Mouse (Mus musculus) lung, embryonic 14.5 days (tissue): Measurements from ENCODE around the gene Hmcn2. TPM values are rescaled to one million over a fixed set of nuclear protein-coding genes. Genes with fewer than 3 reads are reported as not detected.

ENCODE experiments used
- ATAC-seq: fragments of 200-750 bp; cut with Nextera tagmentation; 2 replicates; pipeline ENCODE4 v1.8.0; 2017; ENCODE audit warnings: mild to moderate bottlenecking, moderate TSS enrichment, moderate library complexity; ENCODE audit not compliant: insufficient read depth
- DNase-seq: peaks from one replicate; pipeline ENCODE4 v3.0.0-alpha.2; 2015
- H3K27ac ChIP-seq: fragments of 300-500 bp; sonication (generic); 2 replicates; pipeline ENCODE4 v1.5.1; 2014; ENCODE audit warnings: low read depth, mild to moderate bottlenecking, moderate library complexity
- H3K27me3 ChIP-seq: fragments of 300-500 bp; sonication (generic); 2 replicates; pipeline ENCODE4 v1.6.1; 2014; ENCODE audit warnings: low read length, control low read depth; ENCODE audit not compliant: insufficient read depth
- H3K36me3 ChIP-seq: fragments of 300-500 bp; sonication (generic); 2 replicates; pipeline ENCODE4 v1.6.1; 2014; ENCODE audit warnings: control low read depth; ENCODE audit not compliant: insufficient read depth
- H3K4me1 ChIP-seq: fragments of 300-500 bp; sonication (generic); 2 replicates; pipeline ENCODE4 v1.6.1; 2014; ENCODE audit warnings: antibody characterized with exemption, control low read depth; ENCODE audit not compliant: insufficient read depth
- H3K4me2 ChIP-seq: fragments of 300-500 bp; sonication (generic); 2 replicates; pipeline ENCODE4 v1.6.1; 2014; ENCODE audit warnings: mild to moderate bottlenecking
- H3K4me3 ChIP-seq: fragments of 300-500 bp; sonication (generic); 2 replicates; pipeline ENCODE4 v1.5.1; 2014; ENCODE audit warnings: low read depth, low read length
- H3K9ac ChIP-seq: fragments of 300-500 bp; sonication (generic); 2 replicates; pipeline ENCODE4 v1.6.1; 2014
- H3K9me3 ChIP-seq: fragments of 300-500 bp; sonication (generic); 2 replicates; pipeline ENCODE4 v1.6.1; 2016; ENCODE audit warnings: low read depth, low read length, control low read depth
- CTCF ChIP-seq: IDR thresholded peaks from 2 replicates; pipeline ENCODE4 v1.5.1; 2016; ENCODE audit warnings: antibody characterized with exemption, low read depth
- WGBS: fragments of 180-500 bp; shearing (Covaris S2); extraction: QIAGEN DNeasy Blood & Tissue Kit; methylation state at CpG from one replicate; pipeline ENCODE4 v1.1.7; 2014; 5-methylcytosine and 5-hydroxymethylcytosine counted together
- polyA plus RNA-seq: library from polyadenylated mRNA; unstranded; fragments of >200 nt; fragmentation: Nextera tagmentation; extraction: Ambion mirVana; gene quantifications from 2 replicates; pipeline ENCODE4 v1.2.1, GENCODE M21; 2014

Hmcn2 gene
- polyA plus RNA-seq, 1 experiment from 2014 or later: 1.3 TPM

DNA sequence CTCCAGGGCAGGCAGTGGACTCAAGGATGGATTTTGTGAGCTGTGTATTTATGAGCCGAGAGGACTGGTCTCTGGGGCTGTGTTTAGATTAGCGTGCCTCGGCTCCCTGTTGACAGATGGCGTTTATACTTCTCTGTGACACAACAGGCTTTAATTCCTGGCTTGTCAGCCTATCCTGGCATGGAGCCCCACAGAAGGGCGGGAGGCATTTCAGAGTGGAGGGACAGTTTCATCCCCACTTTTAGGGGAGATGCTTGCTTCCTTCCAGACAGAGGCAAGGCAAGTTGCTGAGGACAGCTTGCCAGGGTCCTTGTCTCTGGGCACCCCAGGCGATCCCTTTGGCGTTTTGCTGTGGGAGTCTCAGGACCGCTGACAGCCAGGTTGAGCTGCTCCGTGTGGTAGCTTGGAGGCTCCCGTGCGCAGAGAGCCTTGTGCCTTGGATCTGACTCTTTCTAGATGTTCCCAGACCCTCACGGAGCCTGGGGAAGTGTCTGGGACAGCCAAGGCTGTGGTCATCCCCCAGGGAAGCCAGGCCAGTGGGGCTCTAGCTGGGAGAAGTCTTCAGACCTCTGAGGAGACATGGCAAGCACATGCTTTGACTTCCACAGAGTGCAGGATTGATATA lies 23.6 kb downstream of the Hmcn2 start:
- no peak overlapping the region for H3K4me2 ChIP-seq
- no peak overlapping the region for H3K4me3 ChIP-seq
- no peak overlapping the region for H3K9ac ChIP-seq
- no peaks in the 10 kb centered on the region for H3K36me3 ChIP-seq
- no peak for TF ChIP-seq CTCF
- no peaks in the 10 kb centered on the region for H3K9me3 ChIP-seq
- no peaks in the 10 kb centered on the region for H3K4me1 ChIP-seq
- DNase-seq (peak; percentile 88), ATAC-seq (peak; percentile 79)
- no peak overlapping the region for H3K27ac ChIP-seq
- H3K27me3 ChIP-seq: peaks cover 77% of the 10 kb centered on the region
- WGBS: 26% methylated on average over 12 of the region's 12 CpGs

GRCm38 (mm10) chr2:31339826-31340225 lies 25.6 kb downstream of the Hmcn2 start:
- H3K36me3 ChIP-seq: no peaks in the 10 kb centered on the region
- H3K4me2 ChIP-seq: no peak overlapping the region
- no peak overlapping the region for H3K4me3 ChIP-seq
- H3K9ac ChIP-seq: no peak overlapping the region
- H3K4me1 ChIP-seq: no peaks in the 10 kb centered on the region
- ATAC-seq (peak; percentile 70), DNase-seq (peak; percentile 83)
- H3K27ac ChIP-seq: no peak overlapping the region
- TF ChIP-seq CTCF: no peak
- H3K27me3 ChIP-seq: peaks cover 66% of the 10 kb centered on the region
- no peaks in the 10 kb centered on the region for H3K9me3 ChIP-seq
- WGBS: 25% methylated on average over 9 of the region's 9 CpGs

GRCm38 (mm10) chr2:31341726-31342535 lies 27.7 kb downstream of the Hmcn2 start:
- H3K36me3 ChIP-seq: no peaks in the 10 kb centered on the region
- H3K4me2 ChIP-seq: no peak overlapping the region
- H3K9me3 ChIP-seq: no peaks in the 10 kb centered on the region
- no peaks in the 10 kb centered on the region for H3K4me1 ChIP-seq
- no peak overlapping the region for H3K27ac ChIP-seq
- DNase-seq (no peak), ATAC-seq (no peak)
- H3K4me3 ChIP-seq: no peak overlapping the region
- peaks cover 54% of the 10 kb centered on the region for H3K27me3 ChIP-seq
- WGBS: 69% methylated on average over 8 of the region's 8 CpGs
- H3K9ac ChIP-seq: no peak overlapping the region
- no peak for TF ChIP-seq CTCF

- 31% methylated on average over 12 of the region's 12 CpGs for WGBS
Observed at GRCm38 (mm10) chr2:31346096-31346495, 31.9 kb downstream of the Hmcn2 start.

DNA sequence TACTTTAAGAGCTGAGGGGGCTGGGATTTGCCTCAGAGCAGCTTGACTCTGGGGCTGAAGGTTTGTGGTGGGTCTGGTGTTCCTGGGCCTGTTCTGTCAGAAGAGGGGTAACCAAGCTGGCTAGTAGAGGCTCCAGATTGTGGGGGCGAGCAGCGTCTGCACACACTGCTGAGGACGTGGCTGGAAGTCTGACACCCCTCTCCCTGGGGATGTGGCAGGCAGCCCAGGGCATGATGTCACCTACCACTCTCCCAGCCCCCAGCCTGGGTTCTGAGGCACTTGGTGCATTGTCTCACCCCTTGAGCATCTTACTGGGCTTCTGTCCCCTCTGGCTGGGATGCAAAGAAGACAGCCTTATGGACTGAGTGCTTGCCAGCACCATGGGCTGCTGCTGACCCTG lies 34.2 kb downstream of the Hmcn2 start:
- peaks cover 22% of the 10 kb centered on the region; the same call in 1 of the 2 replicates for H3K27me3 ChIP-seq
- no peak overlapping the region for H3K9ac ChIP-seq
- no peak overlapping the region for H3K27ac ChIP-seq
- TF ChIP-seq CTCF: no peak
- ATAC-seq (no peak), DNase-seq (no peak)
- H3K36me3 ChIP-seq: no peaks in the 10 kb centered on the region
- no peaks in the 10 kb centered on the region for H3K4me1 ChIP-seq
- no peak overlapping the region for H3K4me3 ChIP-seq
- H3K4me2 ChIP-seq: no peak overlapping the region
- WGBS: 68% methylated on average over 3 of the region's 3 CpGs
- H3K9me3 ChIP-seq: no peaks in the 10 kb centered on the region

More at GRCm38 (mm10) chr2:31346096-31346495, 31.9 kb downstream of the Hmcn2 start:
- Histone ChIP-seq H3K36me3 (no peaks in the 10 kb centered on the region), H3K27me3 (peaks cover 42% of the 10 kb centered on the region), H3K9ac (no peak overlapping the region), H3K4me3 (no peak overlapping the region), H3K4me1 (no peaks in the 10 kb centered on the region), H3K27ac (no peak overlapping the region), H3K4me2 (no peak overlapping the region), H3K9me3 (no peaks in the 10 kb centered on the region)
- DNase-seq: peak; percentile 89
- no peak for ATAC-seq
- TF ChIP-seq CTCF: no peak

- ATAC-seq: no peak
- H3K27ac ChIP-seq: no peak overlapping the region
- 64% methylated on average over 5 of the region's 5 CpGs for WGBS
Observed at GRCm38 (mm10) chr2:31348850-31349249, 34.6 kb downstream of the Hmcn2 start.

DNA sequence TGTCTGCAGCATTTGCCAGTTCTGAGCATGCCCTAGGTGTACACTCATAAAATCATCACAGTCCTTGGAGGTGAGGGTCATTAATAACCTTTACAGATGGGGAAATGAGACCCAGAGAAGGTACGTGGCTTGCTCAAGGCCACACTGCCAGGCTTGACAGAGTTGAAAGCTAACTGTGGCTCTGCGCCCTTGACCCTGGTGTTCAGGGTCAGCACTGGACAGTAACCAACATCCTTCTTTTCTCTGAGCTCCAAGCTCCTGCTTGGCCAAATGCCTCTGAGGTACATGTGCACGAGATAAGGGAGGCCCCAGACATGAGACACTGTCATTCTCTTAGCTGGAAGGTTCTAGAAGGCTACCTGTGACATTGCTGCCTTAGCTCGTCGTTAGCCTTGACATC lies 42.6 kb downstream of the Hmcn2 start:
- no peak overlapping the region for H3K9ac ChIP-seq
- no peaks in the 10 kb centered on the region for H3K9me3 ChIP-seq
- H3K4me2 ChIP-seq: no peak overlapping the region
- WGBS: 65% methylated on average over 5 of the region's 5 CpGs
- H3K27ac ChIP-seq: no peak overlapping the region
- no peak overlapping the region for H3K4me3 ChIP-seq
- no peaks in the 10 kb centered on the region for H3K36me3 ChIP-seq
- no peak for TF ChIP-seq CTCF
- DNase-seq (no peak), ATAC-seq (no peak)
- 0 out of 2 replicates have a peak, but pooled peaks cover 8% of the 10 kb centered on the region for H3K27me3 ChIP-seq
- H3K4me1 ChIP-seq: no peaks in the 10 kb centered on the region

More at GRCm38 (mm10) chr2:31348850-31349249, 34.6 kb downstream of the Hmcn2 start:
- no peak for TF ChIP-seq CTCF
- DNase-seq: no peak
- no peaks in the 10 kb centered on the region for H3K36me3 ChIP-seq
- H3K27me3 ChIP-seq: peaks cover 19% of the 10 kb centered on the region; the same call in 1 of the 2 replicates
- H3K4me2 ChIP-seq: no peak overlapping the region
- H3K9me3 ChIP-seq: no peaks in the 10 kb centered on the region
- no peak overlapping the region for H3K4me3 ChIP-seq
- no peaks in the 10 kb centered on the region for H3K4me1 ChIP-seq
- H3K9ac ChIP-seq: no peak overlapping the region
